Mouse (Mus musculus): Measurements from ENCODE around the gene Fsip1. TPM values are rescaled to one million over a fixed set of nuclear protein-coding genes. Genes with fewer than 3 reads are reported as not detected.
"Not testable (repeated sequence)": the region's sequence is repeated elsewhere in the genome, so short reads cannot be mapped to it uniquely, and the experiment has no call there.

The Fsip1 gene
- 0.04 TPM in 2 replicates for polyA plus RNA-seq (2012; rRNA removed)

DNA sequence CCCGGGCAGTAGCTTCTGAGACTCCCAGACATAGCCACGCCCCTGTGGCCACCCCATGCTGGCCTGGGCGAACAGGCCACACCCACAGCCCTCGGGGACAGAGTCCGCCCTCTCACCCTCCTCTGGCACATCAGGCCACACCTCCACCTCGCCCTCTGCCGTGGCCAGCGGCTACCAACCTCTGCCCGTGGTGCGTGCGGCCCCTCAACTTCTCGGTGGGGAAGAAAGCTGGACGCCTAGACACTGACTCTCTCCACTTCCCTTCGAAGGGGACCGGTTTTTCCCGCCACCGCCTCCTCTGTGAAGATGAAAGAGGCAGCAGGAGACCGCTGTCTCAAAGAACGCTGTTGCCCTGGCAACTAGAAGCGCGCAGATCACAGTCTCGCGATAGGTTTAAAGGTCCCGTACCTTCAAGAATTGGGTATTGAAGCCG is at the start of gene Fsip1:
Gene Fsip1 (minus strand): TSS at position 346 of the 433 bp plus-strand sequence.
- peak; percentile 48 for DNase-seq (ENCODE audit: low spot score)

DNA sequence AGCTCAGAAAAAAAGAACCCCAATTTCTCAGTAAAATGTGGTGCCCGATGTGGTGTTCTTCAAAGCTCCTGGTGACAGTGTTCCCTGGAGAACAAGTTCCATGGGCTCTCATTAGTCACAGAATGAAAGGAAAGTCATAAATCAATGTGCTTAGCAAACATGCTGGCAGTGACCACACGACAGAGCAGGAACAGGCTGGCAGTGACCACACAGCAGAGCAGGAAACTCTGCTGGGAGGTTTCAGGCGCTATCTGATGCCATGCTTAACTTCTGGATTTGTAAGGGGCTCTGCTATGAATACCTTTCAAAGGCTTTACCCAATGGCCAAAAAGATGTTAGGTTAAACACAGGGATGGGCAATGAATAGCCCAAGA is 49.7 kb upstream of the Fsip1 start:
- no peak for DNase-seq (ENCODE audit: low spot score)

DNA sequence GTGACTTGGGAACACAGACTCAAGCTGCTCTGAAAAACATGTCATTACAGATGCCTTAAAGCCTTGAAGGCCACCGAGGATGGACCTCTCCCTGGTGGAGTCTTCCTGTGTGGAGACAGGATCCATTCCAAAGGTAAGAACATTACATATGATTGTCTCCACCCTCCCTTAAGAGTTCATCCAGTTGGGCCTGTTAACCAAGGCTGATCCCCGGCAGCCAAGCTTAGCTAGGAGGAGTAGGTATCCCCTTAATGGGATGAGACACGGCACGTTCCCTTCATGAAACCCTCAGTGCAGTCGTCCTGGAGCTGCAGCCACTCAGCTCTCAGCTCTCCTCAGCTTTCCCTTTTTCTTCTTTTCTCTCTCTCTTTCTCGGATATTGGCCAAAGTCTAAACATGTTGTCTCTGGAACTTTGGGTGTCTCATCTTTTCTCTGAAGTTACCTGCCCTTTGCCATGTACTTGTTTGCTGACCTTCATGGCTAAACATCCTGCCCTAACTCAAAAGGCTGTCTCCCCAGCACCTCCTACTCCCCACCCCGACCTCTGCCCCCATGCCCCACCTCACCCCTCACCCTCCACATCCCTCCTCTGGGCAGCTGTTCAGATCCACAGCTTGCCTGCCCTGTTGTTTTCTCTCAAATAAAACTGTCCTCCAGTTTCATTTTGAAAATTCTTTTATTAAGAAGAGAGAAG is 49.2 kb upstream of the Fsip1 start:
- no peak for DNase-seq (ENCODE audit: low spot score)

DNA sequence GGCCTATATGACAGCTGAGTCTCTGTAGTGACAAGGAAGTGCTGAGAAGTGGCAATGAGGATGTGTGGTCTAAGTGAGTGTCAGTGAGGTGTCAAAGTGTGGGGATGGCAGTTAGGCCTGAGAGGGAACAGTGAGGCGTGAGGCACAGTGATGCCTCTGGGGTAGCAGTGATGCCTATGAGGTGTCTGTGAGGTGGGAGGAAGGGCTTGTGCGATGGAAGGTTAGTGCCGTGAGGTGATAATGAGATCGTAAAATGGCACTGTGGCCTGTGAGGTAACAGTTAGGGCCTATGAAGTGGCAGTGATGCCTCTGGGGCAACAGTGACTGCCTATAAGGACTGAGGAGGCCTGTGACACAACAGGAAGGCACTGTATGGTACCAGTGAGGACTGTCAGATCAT is 46.7 kb upstream of the Fsip1 start:
- DNase-seq (ENCODE audit: low spot score): no peak

DNA sequence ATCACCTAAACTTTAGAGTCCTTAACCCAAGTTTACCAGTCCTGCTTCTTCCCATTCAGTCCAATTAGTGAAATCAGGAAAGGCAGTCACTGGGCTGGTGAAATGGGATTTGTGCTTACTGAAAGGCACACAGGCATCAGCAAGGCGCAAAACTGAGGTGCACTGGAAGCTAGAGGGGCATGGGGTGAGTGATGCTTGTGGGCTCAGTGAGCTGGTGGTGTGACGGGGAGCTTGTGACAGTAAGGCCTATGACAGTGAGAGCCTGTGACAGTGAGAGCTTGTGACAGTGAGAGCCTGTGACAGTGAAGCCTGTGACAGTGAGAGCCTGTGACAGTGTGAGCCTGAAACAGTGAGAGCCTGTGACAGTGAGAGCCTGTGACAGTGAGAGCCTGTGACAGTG is 44.9 kb upstream of the Fsip1 start:
- no peak for DNase-seq (ENCODE audit: low spot score)

DNA sequence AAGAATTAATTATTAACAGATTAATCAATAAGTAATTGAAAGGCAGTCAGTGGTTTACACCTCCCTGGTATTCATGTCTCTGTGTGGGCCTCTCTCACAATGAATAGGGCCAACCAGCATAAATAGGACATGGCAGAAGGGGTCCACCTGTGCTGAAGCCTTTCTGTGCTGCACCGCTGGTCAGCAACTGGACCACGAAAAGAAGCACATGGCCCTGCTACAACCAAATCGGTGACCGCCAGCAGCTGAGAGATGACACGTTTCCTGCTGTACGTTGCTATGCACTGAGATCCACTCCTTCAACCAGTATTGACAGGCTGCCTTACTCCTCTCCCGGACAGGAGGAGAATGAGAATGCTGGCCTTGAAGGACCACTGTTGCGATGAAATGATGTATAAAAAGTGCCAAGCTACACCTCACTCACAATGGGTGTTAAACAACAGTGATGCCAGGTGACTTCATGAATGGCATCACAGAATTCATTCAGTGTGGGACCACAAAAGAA is 44.3 kb upstream of the Fsip1 start:
- DNase-seq (ENCODE audit: low spot score): no peak

DNA sequence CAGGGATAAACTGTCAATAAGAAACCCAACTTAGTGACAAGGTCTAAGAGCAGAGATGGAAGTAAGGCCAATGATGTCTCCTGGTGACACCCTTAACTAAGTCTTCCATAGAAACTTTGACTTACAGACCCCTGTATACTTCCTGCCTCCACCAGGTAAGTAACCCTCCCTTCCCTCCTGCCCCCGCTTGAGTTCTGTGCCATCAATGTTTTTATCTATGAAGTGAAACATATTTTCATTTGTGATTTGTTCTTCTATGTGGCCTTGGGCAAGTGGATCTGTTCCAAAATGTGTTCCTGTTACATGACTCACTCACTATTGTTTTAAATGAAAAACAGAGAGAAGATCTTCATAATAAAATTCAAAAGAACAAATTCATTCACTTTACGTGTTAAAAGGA is 43.2 kb upstream of the Fsip1 start:
- no peak for DNase-seq (ENCODE audit: low spot score)

DNA sequence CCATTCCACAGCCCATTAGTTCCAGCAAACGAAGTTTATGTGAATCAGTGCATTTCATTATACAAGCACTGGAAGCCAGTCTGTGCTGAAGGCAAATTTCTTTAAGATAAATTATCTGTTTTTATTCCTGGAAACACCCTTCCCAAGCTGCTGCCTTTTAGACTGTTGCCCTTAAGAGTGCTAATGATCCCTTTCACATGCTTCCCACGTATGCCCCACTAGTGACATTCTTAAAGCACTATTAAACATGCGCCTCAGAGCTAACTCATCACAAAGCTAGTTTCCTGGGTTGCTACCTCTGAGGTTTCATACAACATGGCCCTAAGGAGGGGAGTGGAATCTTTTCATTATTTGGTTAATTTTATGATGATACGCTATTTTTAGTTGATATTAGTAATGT is 41.8 kb upstream of the Fsip1 start:
- no peak for DNase-seq (ENCODE audit: low spot score)

DNA sequence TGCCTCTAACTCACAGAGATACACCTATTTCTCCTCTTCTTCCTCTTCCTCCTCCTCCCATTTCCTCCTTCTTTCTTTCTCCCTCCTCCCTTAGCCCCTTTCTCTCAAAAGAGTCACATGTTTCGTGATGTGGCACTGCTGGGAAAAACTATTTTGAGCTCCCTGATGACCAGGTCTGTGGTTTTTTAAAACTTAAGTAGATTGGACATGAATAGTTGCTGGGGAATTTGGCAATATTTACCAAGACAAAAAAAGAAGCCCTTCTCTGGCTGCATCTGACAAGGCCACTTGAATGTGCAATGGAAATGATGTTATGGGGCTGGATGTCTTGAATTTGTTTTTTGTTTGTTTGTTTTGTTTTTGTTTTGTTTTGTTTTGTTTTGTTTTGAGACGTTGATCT is 41.2 kb upstream of the Fsip1 start:
- DNase-seq (ENCODE audit: low spot score): no peak

DNA sequence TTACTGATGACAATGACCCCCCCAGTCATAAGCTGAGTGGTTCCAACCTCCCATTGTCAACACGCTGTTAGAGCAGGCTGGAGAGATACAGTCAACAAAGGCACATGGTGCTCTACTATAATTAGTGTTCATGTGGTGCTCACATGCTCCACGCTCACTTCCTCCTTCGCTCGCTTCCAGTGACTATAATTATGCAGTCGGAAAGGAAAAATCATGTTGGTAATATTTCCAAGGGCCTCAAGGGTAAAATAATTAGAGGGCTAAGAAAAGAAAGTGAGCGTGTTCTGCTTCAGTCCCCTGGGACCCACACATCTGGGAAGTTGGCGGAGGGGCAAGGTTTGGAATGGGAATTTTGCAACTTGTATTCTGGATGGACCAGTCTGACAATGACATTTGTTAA is 38.7 kb upstream of the Fsip1 start:
- no peak for DNase-seq (ENCODE audit: low spot score)

DNA sequence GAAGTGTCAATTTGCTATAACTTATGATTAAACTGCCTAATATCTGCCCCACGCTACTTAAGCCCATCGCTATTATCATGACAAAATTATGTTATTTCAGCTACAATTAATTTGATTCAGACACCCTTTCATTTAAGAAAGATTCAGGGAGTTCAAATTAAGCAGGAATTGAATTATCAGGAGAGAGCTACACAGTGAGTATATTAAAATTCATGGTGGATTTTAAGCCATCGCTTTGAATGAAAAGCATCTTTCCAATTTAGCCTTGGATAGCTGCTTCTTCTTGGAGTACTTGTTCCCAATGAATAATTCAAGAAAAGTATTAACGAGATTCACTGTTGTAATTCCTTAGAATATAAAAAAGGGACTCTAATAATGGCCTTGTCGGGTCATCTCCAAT is 36.8 kb upstream of the Fsip1 start:
- no peak for DNase-seq (ENCODE audit: low spot score)

DNA sequence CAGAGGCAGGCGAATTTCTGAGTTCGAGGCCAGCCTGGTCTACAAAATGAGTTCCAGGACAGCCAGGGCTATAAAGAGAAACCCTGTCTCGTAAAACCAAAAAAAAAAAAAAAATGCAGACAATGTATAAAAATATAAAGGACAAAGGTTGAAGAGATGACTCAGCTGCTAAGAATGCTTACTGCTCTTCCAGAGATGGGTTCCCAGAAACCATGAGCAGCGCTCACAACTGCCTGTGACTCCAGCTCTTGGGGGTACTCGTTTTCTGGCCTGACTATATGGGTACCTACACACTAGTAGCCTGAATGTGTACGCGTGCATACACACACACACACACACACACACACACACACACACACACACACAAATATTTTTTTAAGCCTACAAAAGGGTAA is 32.3 kb upstream of the Fsip1 start:
- DNase-seq (ENCODE audit: low spot score): not testable (repeated sequence)

DNA sequence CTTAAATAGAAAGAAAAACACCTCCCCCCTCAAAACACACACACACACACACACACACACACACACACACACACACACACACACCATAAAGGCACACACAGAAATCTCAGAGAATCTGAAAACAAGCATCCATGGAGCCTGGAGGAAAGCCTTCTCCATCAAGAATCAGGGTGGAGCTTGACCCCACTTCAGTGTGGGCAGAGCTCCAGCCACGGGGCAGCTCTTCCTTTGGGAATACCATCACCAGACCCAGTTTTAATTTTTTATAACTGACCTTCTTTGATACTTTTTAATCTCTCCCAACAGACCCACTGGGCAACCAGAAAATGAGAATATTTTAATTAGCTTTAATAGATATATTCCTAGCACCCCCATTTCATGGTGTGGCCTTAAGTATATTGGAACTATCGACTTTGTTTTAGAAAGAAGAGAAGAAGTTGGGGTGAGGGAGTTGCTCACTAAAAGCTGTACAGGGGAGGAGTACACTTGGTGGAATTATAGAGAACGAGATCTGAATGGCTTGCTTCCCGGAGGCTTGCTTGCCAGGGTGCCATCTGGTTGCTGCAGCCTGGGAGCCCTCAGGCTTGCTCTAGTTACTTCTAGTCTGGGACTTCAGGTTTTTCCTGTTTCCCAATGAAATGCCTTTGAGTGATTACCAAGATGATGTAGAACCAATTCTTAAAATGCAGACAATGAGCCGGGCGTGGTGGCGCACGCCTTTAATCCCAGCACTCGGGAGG is 31.7 kb upstream of the Fsip1 start:
- no peak for DNase-seq (ENCODE audit: low spot score)

DNA sequence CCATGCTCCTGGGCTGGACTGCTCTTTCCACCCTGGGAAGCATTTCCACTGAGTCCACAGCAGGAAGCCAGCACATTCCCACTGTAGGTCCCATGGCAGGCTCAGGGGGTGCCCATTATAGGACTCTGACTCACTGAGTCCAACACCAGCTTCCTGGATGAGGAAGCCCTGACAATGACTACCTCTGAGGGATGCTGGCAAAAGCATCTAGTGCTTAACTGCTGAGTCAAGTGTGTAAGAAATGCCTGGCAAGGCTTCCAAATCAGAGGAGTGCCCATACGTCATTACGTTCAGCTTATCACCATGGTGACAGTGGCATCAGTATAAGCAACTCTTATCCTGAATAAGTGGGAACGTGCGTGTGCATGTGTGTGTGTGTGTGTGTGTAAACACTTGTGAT is 30.9 kb upstream of the Fsip1 start:
- DNase-seq (ENCODE audit: low spot score): no peak

DNA sequence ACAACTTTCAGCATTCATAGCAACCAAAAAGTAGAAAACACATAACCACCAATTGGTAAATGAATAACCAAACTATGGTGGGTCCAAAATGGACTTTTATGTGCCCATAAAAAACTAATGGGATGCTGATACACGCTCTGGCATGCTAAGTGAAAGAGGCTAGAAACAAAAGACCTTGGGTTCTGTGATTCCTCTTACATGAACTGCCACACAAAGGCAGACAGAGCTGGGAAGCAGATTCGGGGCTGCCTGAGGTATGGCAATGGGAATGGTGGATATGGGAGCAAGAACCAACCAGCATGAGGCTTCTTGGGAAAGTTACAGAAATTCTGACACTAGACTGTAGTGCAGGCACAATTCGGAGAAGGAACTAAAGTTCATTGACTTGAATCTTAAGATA is 25.7 kb upstream of the Fsip1 start:
- no peak for DNase-seq (ENCODE audit: low spot score)

DNA sequence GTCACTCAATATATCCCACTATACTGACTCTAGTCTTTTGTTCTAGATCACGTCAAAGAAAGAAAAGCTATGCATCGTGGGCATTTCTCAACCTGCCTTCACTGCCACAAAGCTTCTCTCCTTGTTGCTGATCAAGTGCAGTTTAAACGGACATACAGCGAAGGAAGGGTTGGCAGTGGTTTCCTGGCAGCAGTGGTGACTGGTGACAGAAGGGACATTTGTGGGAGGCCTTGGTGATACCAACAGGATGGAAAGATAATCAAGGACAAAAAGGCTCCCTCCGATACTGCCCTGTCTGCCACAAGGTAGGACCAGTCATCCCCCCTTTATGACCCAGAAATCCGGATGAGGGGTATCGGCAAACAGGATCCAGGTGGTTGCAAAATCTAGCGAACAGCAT is 21.5 kb upstream of the Fsip1 start:
- DNase-seq (ENCODE audit: low spot score): no peak

DNA sequence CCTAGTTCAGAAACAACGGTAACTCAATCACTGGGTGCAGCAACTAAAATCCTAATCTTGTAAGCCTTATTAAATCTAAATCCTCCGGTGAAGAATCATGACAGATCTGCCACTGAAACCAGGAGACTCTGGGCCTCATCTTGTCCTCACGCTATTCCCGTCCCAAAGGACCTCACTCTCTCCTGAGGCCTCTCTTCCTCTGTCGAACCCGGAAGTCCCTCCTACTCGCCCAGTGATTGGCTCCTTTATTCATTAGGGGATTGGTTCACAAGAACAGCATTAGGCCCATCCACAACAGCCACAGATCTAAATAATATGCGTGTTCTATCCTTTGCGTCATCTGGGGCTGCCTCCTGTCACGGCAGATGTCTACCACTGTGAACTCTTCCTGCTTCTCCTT is 14.8 kb upstream of the Fsip1 start:
- no peak for DNase-seq (ENCODE audit: low spot score)

DNA sequence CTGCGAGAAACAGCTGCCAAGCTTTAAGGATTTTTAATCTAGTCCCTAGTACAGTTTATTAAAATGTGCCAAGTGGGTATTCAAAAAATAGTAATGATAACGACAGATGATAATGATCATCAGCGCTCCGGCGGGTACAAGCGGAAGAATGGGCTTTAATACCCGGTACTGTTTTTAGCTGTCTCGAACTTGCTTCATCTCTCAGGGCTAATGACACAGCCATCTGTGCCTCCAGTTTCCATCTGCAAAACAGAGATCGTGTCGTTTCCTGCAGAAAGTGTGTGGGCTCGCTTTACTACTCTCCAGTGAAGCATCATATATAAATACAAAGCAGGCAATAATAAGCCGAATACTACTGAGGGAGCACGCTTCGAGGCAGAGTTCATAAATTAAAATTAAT is 13.4 kb upstream of the Fsip1 start:
- no peak for DNase-seq (ENCODE audit: low spot score)

DNA sequence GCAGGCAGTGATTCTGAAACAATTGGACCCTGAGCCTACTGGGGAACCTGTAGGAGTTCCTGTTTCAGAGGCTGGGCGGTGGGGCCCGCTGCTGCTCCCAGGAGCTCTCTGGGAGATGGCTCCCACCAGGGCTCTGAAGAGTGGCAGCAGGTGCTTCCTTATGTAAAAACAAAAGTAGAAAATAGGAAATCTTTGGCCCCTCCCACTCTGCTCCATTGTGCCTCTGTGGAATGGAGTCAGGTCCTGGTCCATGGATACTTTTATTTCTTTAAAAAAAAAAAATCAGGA is 7.1 kb upstream of the Fsip1 start:
- DNase-seq (ENCODE audit: low spot score): no peak

DNA sequence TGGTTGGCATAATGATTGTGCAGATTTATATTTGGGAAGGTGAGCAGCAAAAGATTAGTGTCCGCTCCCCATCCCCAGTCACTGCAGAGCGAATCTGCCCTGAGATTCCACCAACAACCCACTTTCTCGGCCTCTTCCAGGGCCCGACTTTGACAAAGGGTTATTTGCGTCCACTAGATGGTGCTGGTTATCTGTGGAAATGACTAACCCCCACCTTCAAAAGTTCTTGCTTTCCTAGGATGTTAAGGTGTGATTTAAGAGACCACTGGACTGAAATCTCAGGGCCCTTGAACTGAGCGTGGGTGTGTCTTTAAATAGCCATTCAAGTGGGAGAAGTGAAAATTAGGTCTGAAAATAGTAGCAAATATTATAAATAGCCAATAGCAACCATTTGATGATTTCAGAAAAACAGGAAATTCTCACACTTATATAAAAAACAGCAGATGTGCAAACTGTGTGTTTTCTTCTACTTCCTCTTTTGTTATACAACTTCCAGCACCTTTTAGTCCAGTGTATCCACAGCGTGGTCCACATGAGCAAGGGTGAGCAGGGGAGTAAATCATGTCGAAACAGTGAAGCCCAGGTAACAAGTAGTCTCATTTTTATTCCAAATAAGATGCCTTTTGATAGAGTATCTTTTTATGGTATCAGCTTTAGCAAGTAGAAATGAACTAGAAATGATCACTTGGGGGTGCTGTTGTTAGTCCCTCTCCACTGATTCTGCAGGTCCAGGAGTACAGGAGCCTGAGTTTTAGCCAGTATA is 6.6 kb upstream of the Fsip1 start:
- no peak for DNase-seq (ENCODE audit: low spot score)

DNA sequence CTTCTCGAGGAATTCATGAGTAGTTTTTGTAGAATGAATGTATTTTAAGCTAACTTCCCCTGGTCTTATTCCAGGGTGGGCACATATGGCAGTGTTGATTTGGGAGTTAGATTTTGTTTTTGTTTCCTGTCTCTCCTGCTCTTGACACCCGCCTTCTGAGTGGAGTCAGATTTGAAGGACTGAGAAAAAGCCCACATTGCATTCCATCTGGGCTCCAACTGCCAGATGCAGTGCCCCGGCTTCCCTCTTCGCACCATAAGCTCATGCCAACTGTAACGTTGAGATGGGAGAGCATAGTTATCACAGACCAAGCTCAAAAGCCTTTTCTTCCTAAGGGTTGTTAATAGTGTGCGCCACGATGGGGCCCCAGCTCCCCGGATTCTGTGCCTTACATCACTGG is 5.9 kb upstream of the Fsip1 start:
- DNase-seq (ENCODE audit: low spot score): no peak

DNA sequence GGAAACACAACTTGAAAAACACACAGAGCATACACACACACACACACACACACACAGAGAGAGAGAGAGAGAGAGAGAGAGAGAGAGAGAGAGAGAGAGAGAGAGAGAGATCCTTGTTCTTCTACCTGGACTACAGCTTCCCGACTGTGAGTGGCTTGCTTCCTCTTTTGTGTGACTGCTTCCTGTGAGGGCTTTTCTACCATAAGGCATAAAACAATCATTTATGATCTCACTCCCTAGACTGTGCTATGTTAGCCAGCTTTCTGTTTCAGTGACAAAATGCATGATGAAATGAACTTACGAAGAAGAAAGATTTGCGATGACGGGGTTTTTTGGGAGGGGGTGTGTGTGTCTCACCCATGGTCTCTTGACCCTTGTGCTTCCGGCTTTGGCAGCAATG is 3.0 kb upstream of the Fsip1 start:
- no peak for DNase-seq (ENCODE audit: low spot score)

DNA sequence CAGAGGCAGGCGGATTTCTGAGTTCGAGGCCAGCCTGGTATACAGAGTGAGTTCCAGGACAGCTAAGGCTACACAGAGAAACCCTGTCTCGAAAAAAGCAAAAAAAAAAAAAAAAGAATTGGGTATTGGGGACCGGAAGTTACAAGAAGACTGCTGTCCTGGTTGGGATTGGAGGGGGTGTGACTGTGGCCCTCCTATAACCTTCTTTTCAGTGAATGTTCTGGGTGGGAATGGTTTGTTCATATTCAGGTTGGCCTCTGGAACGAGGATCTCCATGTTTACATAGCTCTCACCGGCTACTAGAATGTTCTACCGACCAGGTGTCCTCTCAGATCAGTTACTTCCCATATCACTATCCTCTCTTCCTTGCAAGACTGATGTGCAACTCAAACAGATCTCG is 328 bp upstream of the Fsip1 start:
- no peak for DNase-seq (ENCODE audit: low spot score)
